Mouse (Mus musculus): Measurements from ENCODE around the gene Prrg2. TPM values are rescaled to one million over a fixed set of nuclear protein-coding genes. Genes with fewer than 3 reads are reported as not detected.
"Not testable (repeated sequence)": the region's sequence is repeated elsewhere in the genome, so short reads cannot be mapped to it uniquely, and the experiment has no call there.

Gene Prrg2
- polyA plus RNA-seq, 1 experiment from 2014 or later = 17.8 TPM

DNA sequence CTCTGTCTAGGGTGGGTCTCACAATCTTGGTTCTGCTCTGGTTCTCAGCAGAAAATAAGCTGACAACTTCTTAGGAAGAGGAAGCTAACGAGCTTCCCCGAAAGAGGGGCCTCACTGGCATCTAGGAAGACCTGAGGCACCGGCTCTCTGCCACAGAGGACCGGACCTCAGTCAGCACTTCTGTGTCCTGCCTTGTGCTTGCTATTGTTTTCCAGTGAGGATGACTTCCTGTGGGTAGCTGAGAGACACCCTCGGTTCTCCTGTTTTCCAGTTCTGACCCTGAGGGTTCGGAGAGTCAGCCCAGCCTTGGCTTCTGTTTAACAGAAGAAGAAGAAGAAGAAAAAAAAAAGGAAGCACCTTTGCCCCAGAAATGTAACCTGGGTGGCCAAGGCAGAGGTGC, 35.0 kb upstream of the Prrg2 start:
- peaks cover 7% of the 10 kb centered on the region for H3K4me1 ChIP-seq
- H3K4me3 ChIP-seq = no peak overlapping the region
- no peak for ATAC-seq (ENCODE audit: low FRiP score)
- no peak overlapping the region for H3K27ac ChIP-seq
- H3K4me2 ChIP-seq (replicated peaks) = no peak overlapping the region
- H3K9ac ChIP-seq = no peak overlapping the region
- H3K36me3 ChIP-seq = no peaks in the 10 kb centered on the region
- WGBS = 72% methylated on average over 6 of the region's 6 CpGs
- H3K9me3 ChIP-seq (replicated peaks) = no peaks in the 10 kb centered on the region
- no peaks in the 10 kb centered on the region for H3K27me3 ChIP-seq

DNA sequence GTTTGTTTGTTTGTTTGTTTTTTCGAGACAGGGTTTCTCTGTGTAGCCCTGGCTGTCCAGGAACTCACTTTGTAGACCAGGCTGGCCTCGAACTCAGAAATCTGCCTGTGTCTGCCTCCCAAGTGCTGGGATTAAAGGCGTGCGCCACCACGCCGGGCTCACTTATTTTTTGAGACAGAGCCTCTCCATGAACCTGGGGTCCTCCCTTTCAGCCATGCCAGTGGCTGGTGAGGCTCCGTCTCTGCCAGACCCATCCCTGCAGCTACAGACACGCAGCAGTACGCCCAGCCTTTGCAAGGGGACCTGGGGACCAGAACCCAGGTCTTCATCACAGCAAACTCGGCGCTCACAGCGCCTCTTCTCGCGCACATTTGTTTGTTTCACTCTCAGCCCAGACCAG, 33.5 kb upstream of the Prrg2 start:
- H3K36me3 ChIP-seq; ATAC-seq (ENCODE audit: low FRiP score); H3K4me3 ChIP-seq; H3K9ac ChIP-seq; H3K4me2 ChIP-seq (replicated peaks); H3K9me3 ChIP-seq (replicated peaks); H3K27ac ChIP-seq; H3K27me3 ChIP-seq: not testable (repeated sequence)
- WGBS = 94% methylated on average over 14 of the region's 14 CpGs
- peaks cover 16% of the 10 kb centered on the region for H3K4me1 ChIP-seq

DNA sequence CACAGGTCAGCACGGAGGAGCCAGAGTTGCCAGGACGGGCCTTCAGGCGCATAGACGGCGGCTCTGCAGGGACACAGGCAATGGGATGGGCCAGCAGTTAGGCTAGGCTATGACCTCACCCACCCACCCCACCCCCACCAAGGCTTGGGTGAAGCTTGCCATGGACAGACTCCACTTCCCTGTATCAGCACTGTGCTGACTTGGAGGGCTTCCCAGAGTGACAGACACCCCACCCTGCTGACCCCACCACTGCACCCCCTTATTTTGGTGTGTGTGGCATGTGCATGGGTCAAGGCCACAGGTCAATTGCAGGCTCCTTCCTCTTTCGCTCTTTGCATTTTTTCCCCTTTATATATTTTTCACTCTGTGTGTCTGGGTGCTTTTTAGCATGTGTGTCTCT, 32.9 kb upstream of the Prrg2 start:
- Histone ChIP-seq H3K27me3 (peaks cover 3% of the 10 kb centered on the region; the same call in 1 of the 2 replicates), H3K27ac (no peak overlapping the region), H3K4me3 (no peak overlapping the region), H3K4me2 (replicated peaks) (no peak overlapping the region), H3K9me3 (replicated peaks) (no peaks in the 10 kb centered on the region), H3K36me3 (no peaks in the 10 kb centered on the region), H3K9ac (no peak overlapping the region), H3K4me1 (peaks cover 19% of the 10 kb centered on the region)
- ATAC-seq (ENCODE audit: low FRiP score) = no peak
- WGBS = 82% methylated on average over 6 of the region's 6 CpGs

DNA sequence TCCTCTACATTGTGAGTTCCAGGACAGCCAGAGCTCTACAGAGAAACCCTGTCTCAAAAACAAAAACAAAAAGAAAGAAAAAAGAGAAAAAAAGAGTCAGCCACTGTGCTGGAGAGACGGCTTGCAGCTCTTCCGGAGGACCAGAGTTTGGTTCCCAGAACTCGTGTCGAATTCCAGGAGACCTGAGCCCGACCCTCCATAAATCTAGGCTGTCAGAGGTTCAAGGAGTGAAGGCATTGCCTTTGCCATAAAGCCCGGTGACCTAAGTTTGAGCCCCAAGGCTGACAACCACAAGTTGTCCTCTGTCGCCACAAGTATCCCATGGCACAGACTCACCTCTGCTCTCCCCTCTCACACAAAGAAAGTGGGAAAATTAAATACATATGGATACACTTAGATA, 31.6 kb upstream of the Prrg2 start:
- 55% methylated on average over 7 of the region's 7 CpGs for WGBS
- peaks cover 19% of the 10 kb centered on the region for H3K4me1 ChIP-seq
- no peak overlapping the region for H3K27ac ChIP-seq
- H3K9ac ChIP-seq = no peak overlapping the region
- H3K27me3 ChIP-seq = peaks cover 3% of the 10 kb centered on the region; the same call in 1 of the 2 replicates
- no peak overlapping the region for H3K4me3 ChIP-seq
- H3K4me2 ChIP-seq (replicated peaks) = no peak overlapping the region
- H3K9me3 ChIP-seq (replicated peaks) = no peaks in the 10 kb centered on the region
- no peaks in the 10 kb centered on the region for H3K36me3 ChIP-seq
- ATAC-seq (ENCODE audit: low FRiP score) = no peak

DNA sequence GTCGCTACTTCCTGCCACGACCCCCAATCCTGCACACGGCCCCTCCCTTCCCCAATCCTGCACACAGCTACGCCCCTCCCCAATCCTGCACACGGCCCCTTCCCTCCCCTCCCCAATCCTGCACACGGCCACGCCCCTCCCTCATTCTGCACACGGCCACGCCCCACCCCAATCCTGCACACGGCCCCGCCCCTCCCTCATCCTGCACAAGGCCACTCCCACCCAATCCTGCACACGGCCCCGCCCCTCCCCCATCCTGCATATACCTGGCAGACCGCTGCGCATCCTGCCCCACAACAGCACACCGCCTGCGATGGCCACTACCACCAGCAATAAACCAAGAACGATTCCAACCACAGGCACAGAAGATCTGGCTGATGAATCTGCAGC, 31.0 kb upstream of the Prrg2 start:
- Histone ChIP-seq H3K27ac (peak overlapping the region; percentile 40; the same call in 1 of the 2 replicates), H3K27me3 (peaks cover 3% of the 10 kb centered on the region; the same call in 1 of the 2 replicates), H3K4me2 (replicated peaks) (no peak overlapping the region; the same call in 1 of the 2 replicates), H3K9me3 (replicated peaks) (no peaks in the 10 kb centered on the region), H3K9ac (no peak overlapping the region), H3K4me3 (no peak overlapping the region), H3K4me1 (peaks cover 19% of the 10 kb centered on the region), H3K36me3 (peaks cover under 1% of the 10 kb centered on the region; the same call in 1 of the 2 replicates)
- no peak for ATAC-seq (ENCODE audit: low FRiP score)
- 28% methylated on average over 17 of the region's 18 CpGs for WGBS

DNA sequence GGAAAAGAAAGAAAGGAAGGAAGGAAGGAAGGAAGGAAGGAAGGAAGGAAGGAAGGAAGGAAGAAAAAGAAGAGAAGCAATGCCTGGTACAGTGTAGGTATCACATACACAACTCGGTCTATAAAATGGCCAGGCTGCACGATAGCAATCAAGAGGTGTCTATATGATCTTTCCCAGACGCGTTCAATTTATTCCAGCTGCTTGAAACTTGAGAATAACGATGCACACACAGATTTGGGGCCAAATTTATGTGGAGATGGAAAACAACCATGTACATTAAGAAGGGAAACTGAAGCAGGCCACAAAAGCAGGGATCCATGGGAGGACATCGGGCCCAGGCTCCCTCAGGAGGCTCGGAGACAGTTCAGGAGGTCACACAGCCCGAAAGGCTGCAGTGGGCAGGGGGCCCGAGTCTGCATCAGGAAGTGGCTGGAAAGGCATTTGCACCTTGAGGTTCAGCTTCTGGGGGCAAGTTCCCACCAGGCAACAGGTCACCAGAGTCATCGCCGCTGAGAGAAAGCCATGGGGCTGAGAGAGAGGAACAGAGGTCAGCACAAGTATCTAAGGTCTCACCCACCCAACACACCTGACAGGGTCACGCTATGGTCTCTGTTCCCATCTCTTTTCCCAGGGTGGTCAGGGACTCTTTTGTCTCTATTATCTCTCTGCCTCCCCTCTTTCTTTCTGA, 30.5 kb upstream of the Prrg2 start:
- Histone ChIP-seq H3K27me3 (peaks cover 3% of the 10 kb centered on the region; the same call in 1 of the 2 replicates), H3K4me2 (replicated peaks) (no peak overlapping the region), H3K27ac (peak overlapping the region; percentile 40), H3K36me3 (peaks cover 5% of the 10 kb centered on the region; the same call in 1 of the 2 replicates), H3K4me1 (peaks cover 19% of the 10 kb centered on the region), H3K9me3 (replicated peaks) (no peaks in the 10 kb centered on the region), H3K4me3 (no peak overlapping the region), H3K9ac (no peak overlapping the region)
- no peak for ATAC-seq (ENCODE audit: low FRiP score)
- 55% methylated on average over 12 of the region's 12 CpGs for WGBS

DNA sequence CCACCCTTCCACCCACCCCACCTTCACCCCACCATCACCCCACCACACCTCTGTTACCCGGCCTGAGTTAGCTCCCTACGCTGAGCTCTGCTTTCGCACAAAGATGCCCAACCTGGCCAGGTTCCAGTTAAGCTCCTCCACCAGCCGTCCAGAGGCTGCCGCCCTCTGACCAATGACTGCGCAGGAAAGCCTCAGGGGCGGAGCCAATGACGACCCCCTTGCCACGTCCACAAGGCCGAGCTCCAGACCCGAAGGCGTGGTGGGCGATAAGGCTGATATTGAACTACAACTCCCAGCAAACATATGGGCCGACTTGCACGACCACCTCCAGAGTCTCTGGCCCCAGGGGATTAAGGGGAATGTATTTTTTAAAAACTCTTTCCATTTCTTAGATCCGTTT, 29.6 kb upstream of the Prrg2 start, which contains the start of gene Rcn3:
Gene Rcn3 (minus strand): TSS at position 174 of the 400 bp plus-strand sequence.
- peaks cover 15% of the 10 kb centered on the region for H3K36me3 ChIP-seq
- H3K9ac ChIP-seq = peak within 1 kb of the TSS; percentile 60
- H3K27me3 ChIP-seq = peaks cover 3% of the 10 kb centered on the region; the same call in 1 of the 2 replicates
- peak within 1 kb of the TSS; percentile 60 for H3K27ac ChIP-seq
- 0% methylated on average over 16 of the region's 16 CpGs for WGBS
- H3K4me3 ChIP-seq = peak within 1 kb of the TSS; percentile 48
- ATAC-seq (ENCODE audit: low FRiP score) = peak; percentile 91
- peaks cover 19% of the 10 kb centered on the region for H3K4me1 ChIP-seq
- H3K9me3 ChIP-seq (replicated peaks) = no peaks in the 10 kb centered on the region
- peak within 1 kb of the TSS; percentile 63 for H3K4me2 ChIP-seq (replicated peaks)

DNA sequence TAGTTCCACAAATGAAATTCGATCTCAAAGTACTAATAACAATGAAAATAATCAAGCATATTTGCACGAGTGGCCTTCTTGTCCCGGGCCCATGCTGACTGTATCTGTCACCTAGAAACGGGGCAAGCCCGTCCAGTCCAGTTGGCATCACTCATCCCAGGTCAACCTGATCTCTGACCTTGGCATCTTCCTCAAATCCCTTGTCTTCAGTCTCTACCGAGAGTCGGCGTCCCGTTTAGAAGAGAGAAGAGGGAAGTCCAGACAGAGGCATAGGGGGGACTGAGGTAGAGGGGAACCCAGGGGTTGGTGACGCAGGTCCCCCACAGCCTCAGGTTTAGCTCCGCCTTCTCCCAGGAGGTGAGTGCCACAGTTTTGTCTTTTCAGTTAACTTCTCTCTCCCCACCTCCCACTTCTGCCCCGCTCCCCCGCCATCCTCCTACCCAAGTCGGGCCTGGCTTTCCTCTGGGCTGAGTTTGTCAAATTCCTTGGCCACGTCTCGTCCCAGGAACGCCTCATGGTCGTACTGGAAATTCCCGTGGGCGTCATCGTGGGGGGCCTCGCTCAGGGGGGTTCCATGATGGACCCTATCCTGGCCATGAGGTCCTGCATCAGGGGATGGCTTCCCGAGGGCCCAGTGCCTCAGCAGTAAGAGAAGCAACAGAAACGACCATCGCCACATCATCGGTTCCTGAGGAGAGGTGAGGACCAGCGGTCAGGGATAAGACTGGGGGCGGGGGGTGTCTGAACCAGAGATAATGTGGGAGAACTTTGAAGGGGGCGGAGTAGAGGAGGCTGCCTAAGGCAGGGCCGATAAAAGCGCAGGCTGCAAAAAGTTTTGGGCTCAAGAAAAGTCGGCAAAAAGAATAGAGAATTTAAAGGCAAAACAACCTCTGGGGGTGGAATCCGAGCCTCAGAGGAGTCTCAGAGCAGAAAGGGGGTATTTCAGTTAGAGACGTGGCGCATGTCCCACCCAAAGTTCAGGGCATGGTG, 28.8 kb upstream of the Prrg2 start:
- Histone ChIP-seq H3K27me3 (peaks cover 3% of the 10 kb centered on the region; the same call in 1 of the 2 replicates), H3K36me3 (peaks cover 22% of the 10 kb centered on the region), H3K4me2 (replicated peaks) (peak overlapping the region; percentile 63), H3K4me3 (peak overlapping the region; percentile 48), H3K9ac (peak overlapping the region; percentile 60), H3K27ac (peak overlapping the region; percentile 60; the same call in 1 of the 2 replicates), H3K9me3 (replicated peaks) (no peaks in the 10 kb centered on the region), H3K4me1 (peaks cover 19% of the 10 kb centered on the region)
- 11% methylated on average over 35 of the region's 35 CpGs for WGBS
- ATAC-seq (ENCODE audit: low FRiP score) = peak; percentile 59

DNA sequence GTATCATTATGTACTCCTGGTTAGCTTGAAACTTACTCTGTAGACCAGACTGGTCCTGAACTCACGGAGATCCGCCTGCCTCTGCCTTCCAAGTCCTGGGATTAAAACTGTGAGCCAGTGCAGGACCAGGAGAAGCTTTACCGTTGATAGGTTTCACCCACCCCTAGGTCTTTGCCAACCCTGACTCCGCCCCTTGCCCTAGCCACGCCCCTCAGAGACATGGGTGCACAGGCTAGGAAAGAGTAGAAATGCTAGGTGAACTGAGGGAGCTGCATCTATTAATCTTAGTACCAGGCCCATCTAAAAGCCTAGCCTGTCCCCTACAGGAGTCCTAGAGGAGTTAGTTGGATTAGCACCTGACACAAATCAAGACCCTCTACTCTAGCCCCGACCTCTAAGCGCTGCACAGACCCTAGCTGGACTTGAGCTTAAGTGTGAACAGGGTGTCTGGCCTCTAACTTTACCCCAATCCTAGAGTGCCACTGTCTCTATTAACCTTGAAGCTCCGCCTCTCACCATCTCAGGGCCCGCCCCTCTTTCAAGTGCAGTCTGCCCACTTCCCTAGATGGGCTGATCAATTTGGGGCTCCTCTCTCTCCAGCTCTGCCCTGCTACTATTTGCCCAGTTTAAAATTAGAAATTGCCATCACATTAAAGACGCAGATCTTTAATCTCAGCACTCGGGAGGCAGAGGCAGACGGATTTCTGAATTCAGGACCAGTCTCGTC, 27.9 kb upstream of the Prrg2 start:
- H3K9me3 ChIP-seq (replicated peaks) = no peaks in the 10 kb centered on the region
- WGBS = 80% methylated on average over 13 of the region's 13 CpGs
- ATAC-seq (ENCODE audit: low FRiP score) = no peak
- no peak overlapping the region for H3K9ac ChIP-seq
- H3K27ac ChIP-seq = no peak overlapping the region
- H3K4me2 ChIP-seq (replicated peaks) = peak overlapping the region; percentile 63
- peaks cover 19% of the 10 kb centered on the region for H3K4me1 ChIP-seq
- peaks cover 3% of the 10 kb centered on the region; the same call in 1 of the 2 replicates for H3K27me3 ChIP-seq
- H3K36me3 ChIP-seq = peaks cover 28% of the 10 kb centered on the region
- H3K4me3 ChIP-seq = no peak overlapping the region

DNA sequence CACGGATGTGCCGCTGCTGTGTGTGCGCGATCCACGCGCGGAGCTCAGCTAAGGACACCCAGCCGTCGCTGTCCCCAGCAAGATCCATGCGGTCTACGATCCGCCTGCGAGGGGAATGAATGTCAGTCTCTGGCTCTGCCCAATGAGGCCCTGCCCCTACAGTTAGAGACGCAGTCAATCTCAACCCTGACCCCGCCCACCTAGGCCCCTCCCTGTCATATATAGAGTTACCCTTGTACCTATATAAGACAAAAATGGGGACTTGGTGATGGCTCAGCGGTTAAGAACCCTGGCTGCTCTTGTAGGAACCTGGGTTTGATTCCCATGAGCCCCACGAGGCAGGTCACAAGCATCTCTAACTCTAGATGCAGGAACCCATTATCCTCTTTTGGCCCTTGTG, 26.1 kb upstream of the Prrg2 start:
- H3K9ac ChIP-seq = no peak overlapping the region
- ATAC-seq (ENCODE audit: low FRiP score) = no peak
- H3K4me3 ChIP-seq = no peak overlapping the region
- peaks cover 19% of the 10 kb centered on the region for H3K4me1 ChIP-seq
- no peak overlapping the region for H3K27ac ChIP-seq
- H3K36me3 ChIP-seq = peaks cover 35% of the 10 kb centered on the region
- WGBS = 97% methylated on average over 17 of the region's 17 CpGs
- no peak overlapping the region for H3K4me2 ChIP-seq (replicated peaks)
- no peaks in the 10 kb centered on the region for H3K9me3 ChIP-seq (replicated peaks)
- peaks cover 3% of the 10 kb centered on the region; the same call in 1 of the 2 replicates for H3K27me3 ChIP-seq

DNA sequence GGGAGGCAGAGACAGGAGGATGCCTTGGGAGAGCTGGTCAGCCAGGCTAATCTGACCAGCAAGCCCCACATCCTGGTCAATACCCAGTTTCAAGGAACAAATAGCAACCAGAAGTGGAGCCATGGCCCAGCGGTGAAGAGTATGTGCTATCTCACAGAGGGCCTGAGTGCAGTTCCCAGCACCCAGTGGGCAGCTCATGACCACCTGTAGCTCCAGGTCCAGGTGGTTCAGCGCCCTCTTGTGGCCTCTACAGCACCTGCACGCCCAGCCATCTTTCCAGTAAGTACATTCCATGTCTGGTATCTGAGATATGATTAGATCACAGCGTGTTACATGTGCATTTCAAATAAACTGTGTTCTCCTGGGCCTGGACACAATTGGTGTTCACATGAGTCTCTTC, 23.6 kb upstream of the Prrg2 start:
- Histone ChIP-seq H3K27me3 (peaks cover under 1% of the 10 kb centered on the region; the same call in 1 of the 2 replicates), H3K4me2 (replicated peaks) (no peak overlapping the region), H3K9me3 (replicated peaks) (no peaks in the 10 kb centered on the region), H3K36me3 (peaks cover 46% of the 10 kb centered on the region), H3K9ac (no peak overlapping the region), H3K4me1 (peaks cover 7% of the 10 kb centered on the region), H3K27ac (no peak overlapping the region), H3K4me3 (no peak overlapping the region)
- ATAC-seq (ENCODE audit: low FRiP score) = no peak
- 77% methylated on average over 4 of the region's 4 CpGs for WGBS
